Mouse (Mus musculus) subcutaneous adipose tissue, adult 2 months (tissue): ENCODE data around the gene Lcn6. TPM values are rescaled to one million over a fixed set of nuclear protein-coding genes. Genes with fewer than 3 reads are reported as not detected.

Experiments
- polyA plus RNA-seq: library from polyadenylated mRNA; depleted of rRNA; stranded (reverse); fragments of >200 nt; gene quantifications from 2 replicates; pipeline ENCODE4 v1.2.3, GENCODE M21; 2012; ENCODE audit warnings: low replicate concordance; rRNA removed

Lcn6 gene
- 0.78 TPM in 1 of 2 replicates, not detected in the other for polyA plus RNA-seq

GRCm38 (mm10) chr2:25676486-25676885 is at the start of gene Lcn6:
TSS of gene Lcn6 (plus strand) at chr2:25676786.

DNA sequence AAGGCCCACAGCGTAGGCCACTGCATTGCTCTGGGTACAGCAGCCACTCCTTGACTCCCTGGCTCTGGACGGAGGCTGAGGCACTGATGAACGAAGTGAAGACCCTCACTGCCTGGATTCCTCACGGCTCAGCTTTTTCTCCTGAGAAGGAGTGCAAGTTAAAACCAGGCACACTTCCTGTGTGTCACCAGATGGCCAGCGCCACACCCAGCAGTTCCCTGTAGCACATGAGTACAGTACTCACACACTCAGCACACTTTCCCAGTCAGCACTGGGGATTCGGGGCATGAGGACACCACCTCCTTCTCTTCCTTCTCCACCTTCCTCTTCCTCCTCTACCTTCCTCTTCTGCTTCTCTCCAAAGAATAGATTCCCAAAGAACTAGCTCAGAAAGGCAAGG is 48.8 kb upstream of the Lcn6 start, which contains the start of gene Fcna:
TSS of gene Fcna (minus strand) at position 220 of the 400 bp plus-strand sequence.

DNA sequence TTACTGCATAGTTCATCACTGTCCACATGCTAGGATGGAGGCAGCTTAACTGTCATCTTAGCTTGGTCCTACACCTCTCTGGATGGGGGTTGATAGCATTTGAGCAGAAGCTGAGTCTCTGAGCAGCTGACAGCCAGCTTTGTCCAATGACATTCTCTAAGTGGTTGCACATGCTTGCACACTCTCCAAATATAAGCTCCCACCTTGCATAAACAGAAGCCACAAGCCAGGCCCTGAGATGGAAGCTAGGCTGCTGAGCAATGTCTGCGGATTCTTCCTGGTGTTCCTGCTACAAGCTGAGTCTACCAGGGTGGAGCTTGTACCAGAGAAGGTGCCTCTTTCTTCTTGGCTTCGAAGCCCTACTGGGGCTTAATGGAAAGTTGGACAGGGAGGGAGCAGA is 23.7 kb upstream of the Lcn6 start, which contains the start of gene Lcn8:
TSS of gene Lcn8 (plus strand) at position 219 of the 400 bp plus-strand sequence.

DNA sequence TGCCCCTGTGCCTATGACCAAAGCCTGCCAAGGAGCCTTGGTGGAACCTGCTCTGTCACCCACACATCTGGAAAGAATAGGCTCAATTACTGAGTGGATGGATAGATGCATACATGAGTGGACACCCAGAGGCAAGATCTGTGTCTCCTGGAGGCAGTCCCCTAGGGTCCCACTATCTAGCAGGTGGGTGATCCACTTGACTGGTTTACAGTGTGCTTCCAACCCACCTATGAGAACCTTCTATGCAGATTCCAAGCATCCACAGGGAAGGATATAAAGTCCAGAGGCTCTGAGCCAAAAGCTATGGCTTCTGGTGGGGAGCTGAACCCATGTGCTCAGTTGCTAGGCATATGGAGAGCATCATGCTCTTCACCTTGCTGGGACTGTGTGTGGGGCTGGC is 18.9 kb upstream of the Lcn6 start, which contains the start of gene Lcn5:
TSS of gene Lcn5 (plus strand) at position 301 of the 400 bp plus-strand sequence.

DNA sequence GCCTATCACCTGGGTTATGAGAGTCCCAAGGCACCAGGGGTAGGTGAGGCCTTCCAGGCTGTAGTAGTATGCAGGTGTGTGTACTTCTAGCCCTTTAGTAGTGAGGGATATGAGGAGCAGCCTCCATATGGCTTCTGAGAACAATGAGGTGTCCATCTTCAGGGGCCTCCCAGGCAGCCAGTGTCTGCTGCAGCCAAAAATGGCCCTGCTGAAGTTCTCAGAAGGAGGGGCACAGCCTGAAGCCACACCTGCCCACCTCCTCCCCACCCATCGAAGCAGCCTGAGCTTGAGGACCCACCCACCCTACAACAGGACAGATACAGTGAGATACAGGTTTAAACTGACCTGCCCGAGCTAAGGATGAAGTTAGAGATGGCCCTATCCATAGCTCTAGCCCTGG is 5.8 kb downstream of the Lcn6 start, which contains the start of gene Lcn10:
TSS of gene Lcn10 (plus strand) at position 301 of the 400 bp plus-strand sequence.

DNA sequence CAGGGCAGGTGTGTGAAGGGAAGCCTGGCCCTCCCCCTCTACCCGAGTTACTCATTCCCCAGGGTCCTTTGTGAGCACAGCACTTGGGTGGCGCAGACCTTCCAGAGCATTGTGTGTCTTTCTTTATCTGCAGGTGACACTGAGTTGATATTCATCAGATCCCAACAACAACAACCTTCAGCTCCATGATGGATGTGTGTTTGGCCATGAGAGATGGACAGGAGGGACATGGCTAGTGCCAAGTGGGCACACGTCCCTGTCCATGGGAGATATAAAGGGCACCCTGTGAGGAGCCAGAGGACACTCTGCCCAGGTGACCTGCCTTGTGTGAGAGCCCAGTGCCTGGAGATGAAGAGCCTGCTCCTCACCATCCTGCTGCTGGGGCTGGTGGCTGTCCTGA is 23.2 kb downstream of the Lcn6 start, which contains the start of gene Obp2a:
TSS of gene Obp2a (plus strand) at position 301 of the 400 bp plus-strand sequence.

GRCm38 (mm10) chr2:25706643-25707481 is 30.3 kb downstream of the Lcn6 start, which contains the start of gene Bmyc:
TSS of gene Bmyc (plus strand) at chr2:25706739.

Other genes starting within 250 kb of the Lcn6 start
- 41.7 and 62.8 TPM in 2 replicates for gene Abca2, start 248.1 kb upstream of the Lcn6 start, polyA plus RNA-seq
- gene Clic3, start 219.9 kb upstream of the Lcn6 start, polyA plus RNA-seq = 1.8 and 3.2 TPM in 2 replicates
- gene Paxx, start 215.7 kb upstream of the Lcn6 start, polyA plus RNA-seq = 79.2 and 84.7 TPM in 2 replicates
- 1.2 and 6.5 TPM in 2 replicates for gene Ptgds, start 206.7 kb upstream of the Lcn6 start, polyA plus RNA-seq
- gene Lcn12, start 182.9 kb upstream of the Lcn6 start, polyA plus RNA-seq = 0.33 TPM in 1 of 2 replicates, not detected in the other
- 27.6 and 47.3 TPM in 2 replicates for gene Fbxw5, start 176.0 kb upstream of the Lcn6 start, polyA plus RNA-seq
- gene C8g, start 175.1 kb upstream of the Lcn6 start, polyA plus RNA-seq = 5.9 and 7.9 TPM in 2 replicates
- gene Traf2, start 129.8 kb upstream of the Lcn6 start, polyA plus RNA-seq = 13.9 and 22.5 TPM in 2 replicates
- 127 and 142 TPM in 2 replicates for gene Edf1, start 118.9 kb upstream of the Lcn6 start, polyA plus RNA-seq
- gene Mamdc4, start 101.9 kb upstream of the Lcn6 start, polyA plus RNA-seq = 1.8 and 5.5 TPM in 2 replicates
- gene Phpt1, start 101.6 kb upstream of the Lcn6 start, polyA plus RNA-seq = 48.6 and 87.4 TPM in 2 replicates
- gene Ajm1, start 95.0 kb upstream of the Lcn6 start, polyA plus RNA-seq = 0.37 and 2.6 TPM in 2 replicates
- 52.3 and 88.3 TPM in 2 replicates for gene Rabl6, start 68.3 kb upstream of the Lcn6 start, polyA plus RNA-seq
- not detected in 2 replicates for gene Ccdc183, start 59.1 kb upstream of the Lcn6 start, polyA plus RNA-seq
- 31.8 and 53.1 TPM in 2 replicates for gene Tmem141, start 54.8 kb upstream of the Lcn6 start, polyA plus RNA-seq
- 16.8 and 21.3 TPM in 2 replicates for gene Fcna, start 48.8 kb upstream of the Lcn6 start, polyA plus RNA-seq
- gene Lcn8, start 23.7 kb upstream of the Lcn6 start, polyA plus RNA-seq = 0.64 and 5.5 TPM in 2 replicates
- 0.52 and 3.7 TPM in 2 replicates for gene Lcn5, start 18.8 kb upstream of the Lcn6 start, polyA plus RNA-seq
- gene Lcn10, start 5.9 kb downstream of the Lcn6 start, polyA plus RNA-seq = 0.24 and 0.62 TPM in 2 replicates
- gene Obp2a, start 23.3 kb downstream of the Lcn6 start, polyA plus RNA-seq = not detected in 2 replicates
- gene Bmyc, start 30.0 kb downstream of the Lcn6 start, polyA plus RNA-seq = 48.0 and 66.2 TPM in 2 replicates
- gene Obp2b, start 60.2 kb downstream of the Lcn6 start, polyA plus RNA-seq = not detected in 2 replicates
- not detected in 2 replicates for gene Lcn3, start 88.8 kb downstream of the Lcn6 start, polyA plus RNA-seq
- gene Lcn11, start 100.2 kb downstream of the Lcn6 start, polyA plus RNA-seq = not detected in 2 replicates
- not detected in 2 replicates for gene Gm13539, start 105.5 kb downstream of the Lcn6 start, polyA plus RNA-seq
- not detected in 2 replicates for gene Glt6d1, start 139.1 kb downstream of the Lcn6 start, polyA plus RNA-seq
- gene Lcn9, start 146.4 kb downstream of the Lcn6 start, polyA plus RNA-seq = 0.44 and 2.1 TPM in 2 replicates
- not detected in 2 replicates for gene Sohlh1, start 170.5 kb downstream of the Lcn6 start, polyA plus RNA-seq
- 1.5 and 1.7 TPM in 2 replicates for gene Kcnt1, start 186.9 kb downstream of the Lcn6 start, polyA plus RNA-seq